Mouse (Mus musculus): Measurements from ENCODE around the gene Dnajc17. TPM values are rescaled to one million over a fixed set of nuclear protein-coding genes. Genes with fewer than 3 reads are reported as not detected.

The Dnajc17 gene
- total RNA-seq, 1 experiment, result 11.7 TPM

- H3K4me3 ChIP-seq (ENCODE audit: insufficient read depth in 1 of 2, low read depth in 1 of 2, low read length in 2 of 2, poor library complexity in 1 of 2, severe bottlenecking in 1 of 2), result no peak overlapping the region
- peaks cover 0 to 2% of the 10 kb centered on the region in 2 experiments; a peak in 1 of 4 replicates for H3K4me1 ChIP-seq (ENCODE audit: control insufficient read depth in 2 of 2, insufficient read depth in 2 of 2, low read length in 2 of 2, poor library complexity in 1 of 2)
- no peak for TF ChIP-seq HCFC1 (IDR thresholded peaks at IDR 0.05; ENCODE audit: borderline replicate concordance, insufficient read depth, low read length)
- no peak for TF ChIP-seq MAFK (IDR thresholded peaks at IDR 0.05; ENCODE audit: insufficient read depth, low read depth, low read length)
- TF ChIP-seq ZNF384 (IDR thresholded peaks at IDR 0.05; ENCODE audit: low read depth, low read length), result no peak
- TF ChIP-seq CHD2 (IDR thresholded peaks at IDR 0.05; ENCODE audit: low read depth, low read length), result no peak
- TF ChIP-seq ZC3H11A (IDR thresholded peaks at IDR 0.05; ENCODE audit: borderline replicate concordance, low read depth, low read length), result no peak
- no peak overlapping the region for H3K27ac ChIP-seq (ENCODE audit: insufficient read depth, low read depth, low read length, poor library complexity, severe bottlenecking)
- DNase-seq (ENCODE audit: low read depth, low spot score), result no peak
- no peaks in the 10 kb centered on the region for H3K36me3 ChIP-seq (ENCODE audit: control insufficient read depth, insufficient read depth, low read length, poor library complexity, severe bottlenecking)
- no peaks in the 10 kb centered on the region for H3K9me3 ChIP-seq (ENCODE audit: control insufficient read depth, insufficient read depth, low read depth, low read length)
- in situ Hi-C loops (cut with MboI; ENCODE audit: low sequenced_read_pairs in 2 of 2, unreplicated experiment in 2 of 2), result no loop called here
- H3K9ac ChIP-seq (ENCODE audit: insufficient read depth, low read depth, low read length, poor library complexity, severe bottlenecking), result no peak overlapping the region
Measured at GRCm38 (mm10) chr2:119175614-119176013, 33.0 kb downstream of the Dnajc17 start.

DNA sequence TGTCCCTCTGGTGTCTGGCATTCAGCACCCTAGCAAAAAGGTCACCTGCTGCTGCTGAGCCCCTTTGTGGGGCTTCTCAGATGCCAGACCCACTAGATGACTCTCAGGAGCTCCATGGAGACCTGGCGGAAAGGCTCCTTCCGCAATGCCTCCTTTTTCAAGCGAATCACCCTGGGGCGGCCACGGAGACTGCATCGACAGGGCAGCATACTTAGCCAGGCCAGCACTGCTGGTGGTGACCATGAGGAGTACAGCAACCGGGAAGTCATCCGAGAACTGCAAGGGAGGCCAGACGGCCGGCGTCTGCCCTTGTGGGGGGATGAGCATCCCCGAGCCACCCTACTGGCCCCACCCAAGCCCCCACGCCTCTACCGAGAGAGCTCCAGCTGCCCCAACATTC lies 33.7 kb downstream of the Dnajc17 start:
- no peak overlapping the region for H3K4me3 ChIP-seq (ENCODE audit: insufficient read depth in 1 of 2, low read depth in 1 of 2, low read length in 2 of 2, poor library complexity in 1 of 2, severe bottlenecking in 1 of 2)
- peaks cover 0 to 2% of the 10 kb centered on the region in 2 experiments; a peak in 1 of 4 replicates for H3K4me1 ChIP-seq (ENCODE audit: control insufficient read depth in 2 of 2, insufficient read depth in 2 of 2, low read length in 2 of 2, poor library complexity in 1 of 2)
- no peak overlapping the region for H3K9ac ChIP-seq (ENCODE audit: insufficient read depth, low read depth, low read length, poor library complexity, severe bottlenecking)
- no peak for DNase-seq (ENCODE audit: low read depth, low spot score)
- H3K36me3 ChIP-seq (ENCODE audit: control insufficient read depth, insufficient read depth, low read length, poor library complexity, severe bottlenecking), result no peaks in the 10 kb centered on the region
- TF ChIP-seq ZC3H11A (IDR thresholded peaks at IDR 0.05; ENCODE audit: borderline replicate concordance, low read depth, low read length), result no peak
- no peak for TF ChIP-seq MAFK (IDR thresholded peaks at IDR 0.05; ENCODE audit: insufficient read depth, low read depth, low read length)
- no peak for TF ChIP-seq ZNF384 (IDR thresholded peaks at IDR 0.05; ENCODE audit: low read depth, low read length)
- no peak for TF ChIP-seq CHD2 (IDR thresholded peaks at IDR 0.05; ENCODE audit: low read depth, low read length)
- in situ Hi-C loops (cut with MboI; ENCODE audit: low sequenced_read_pairs in 2 of 2, unreplicated experiment in 2 of 2), result no loop called here
- no peaks in the 10 kb centered on the region for H3K9me3 ChIP-seq (ENCODE audit: control insufficient read depth, insufficient read depth, low read depth, low read length)
- no peak overlapping the region for H3K27ac ChIP-seq (ENCODE audit: insufficient read depth, low read depth, low read length, poor library complexity, severe bottlenecking)

DNA sequence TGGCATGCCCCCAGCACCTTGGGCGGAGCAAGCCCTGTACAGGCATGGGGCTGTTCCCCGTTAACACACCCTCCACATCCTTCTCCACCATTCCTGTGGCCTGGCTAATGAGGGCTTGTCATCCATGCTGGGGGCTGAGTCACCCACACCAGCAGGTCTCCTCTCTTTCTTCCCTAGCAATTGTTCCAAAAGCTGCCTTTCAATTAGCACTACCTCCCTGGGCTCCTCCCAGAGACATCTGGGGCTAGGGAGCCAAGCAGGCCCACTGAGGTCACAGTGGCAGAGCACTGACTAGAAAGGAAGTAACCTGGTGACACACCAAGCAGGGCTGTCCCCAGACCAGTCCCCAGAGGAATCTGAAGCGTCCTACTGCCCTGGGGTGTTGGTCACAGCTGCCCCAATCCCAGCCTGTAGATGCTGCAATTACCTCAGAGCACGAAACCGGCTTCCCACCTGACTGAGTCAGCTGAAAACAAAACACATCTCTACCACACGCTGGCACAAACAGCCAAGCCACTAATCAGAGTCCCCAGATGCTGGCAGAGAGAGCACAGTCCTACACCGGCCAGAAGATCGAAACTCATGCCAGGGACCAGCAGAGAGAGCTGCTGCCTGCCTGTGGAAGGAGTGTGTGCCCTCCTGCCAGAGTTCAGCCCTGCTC lies 34.5 kb downstream of the Dnajc17 start, which contains the start of gene Gm14137:
Gene Gm14137, plus strand, starts transcription at position 519 of the 661 bp plus-strand sequence.
- no peaks in the 10 kb centered on the region for H3K36me3 ChIP-seq (ENCODE audit: control insufficient read depth, insufficient read depth, low read length, poor library complexity, severe bottlenecking)
- H3K9ac ChIP-seq (ENCODE audit: insufficient read depth, low read depth, low read length, poor library complexity, severe bottlenecking), result no peak within 1 kb of the TSS
- in situ Hi-C loops (cut with MboI; ENCODE audit: low sequenced_read_pairs in 2 of 2, unreplicated experiment in 2 of 2), result no loop called here
- no peak for TF ChIP-seq HCFC1 (IDR thresholded peaks at IDR 0.05; ENCODE audit: borderline replicate concordance, insufficient read depth, low read length)
- no peak for TF ChIP-seq ZNF384 (IDR thresholded peaks at IDR 0.05; ENCODE audit: low read depth, low read length)
- no peak for TF ChIP-seq MAFK (IDR thresholded peaks at IDR 0.05; ENCODE audit: insufficient read depth, low read depth, low read length)
- TF ChIP-seq CHD2 (IDR thresholded peaks at IDR 0.05; ENCODE audit: low read depth, low read length), result no peak
- no peak for TF ChIP-seq ZC3H11A (IDR thresholded peaks at IDR 0.05; ENCODE audit: borderline replicate concordance, low read depth, low read length)
- no peak within 1 kb of the TSS for H3K27ac ChIP-seq (ENCODE audit: insufficient read depth, low read depth, low read length, poor library complexity, severe bottlenecking)
- no peak within 1 kb of the TSS for H3K4me3 ChIP-seq (ENCODE audit: insufficient read depth in 1 of 2, low read depth in 1 of 2, low read length in 2 of 2, poor library complexity in 1 of 2, severe bottlenecking in 1 of 2)
- no peaks in the 10 kb centered on the region for H3K9me3 ChIP-seq (ENCODE audit: control insufficient read depth, insufficient read depth, low read depth, low read length)
- no peak for DNase-seq (ENCODE audit: low read depth, low spot score)
- H3K4me1 ChIP-seq (ENCODE audit: control insufficient read depth in 2 of 2, insufficient read depth in 2 of 2, low read length in 2 of 2, poor library complexity in 1 of 2), result peaks cover 0 to 2% of the 10 kb centered on the region in 2 experiments; a peak in 1 of 4 replicates

DNA sequence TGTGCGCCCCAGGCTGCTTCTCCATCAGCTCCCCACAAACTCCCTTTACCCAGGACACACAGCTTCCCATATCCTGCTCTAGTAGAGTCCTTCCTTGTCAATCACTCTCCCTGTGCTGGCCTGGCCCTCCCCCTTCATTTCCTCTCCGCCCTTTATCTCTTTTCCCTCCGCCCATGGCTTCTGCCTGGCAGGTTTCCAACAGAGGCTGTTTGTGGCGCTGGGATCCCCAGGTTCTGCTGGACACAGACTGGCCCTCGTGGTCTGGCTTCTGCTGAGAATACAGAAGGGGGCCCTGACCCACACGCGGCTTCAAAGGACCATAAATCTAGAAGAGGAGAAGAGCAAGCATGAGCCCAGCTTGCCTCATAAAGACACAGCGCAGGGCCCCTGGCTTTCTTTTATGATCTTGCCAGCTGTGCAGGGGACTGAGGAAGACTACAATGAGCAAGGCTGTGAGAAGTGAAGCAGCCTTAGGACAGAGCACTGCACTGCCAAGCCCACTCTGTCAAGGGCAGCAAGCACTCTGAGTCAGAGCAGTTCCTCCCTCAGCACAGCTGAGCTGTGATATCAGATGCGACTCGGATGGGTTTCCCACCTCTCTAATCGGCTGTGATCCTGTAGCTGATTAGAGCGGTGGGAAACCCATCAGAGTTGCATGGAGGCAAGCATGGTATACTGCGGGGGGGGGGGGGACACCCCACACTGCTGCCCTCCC lies 35.6 kb downstream of the Dnajc17 start:
- no peak for DNase-seq (ENCODE audit: low read depth, low spot score)
- no peak for TF ChIP-seq ZC3H11A (IDR thresholded peaks at IDR 0.05; ENCODE audit: borderline replicate concordance, low read depth, low read length)
- no peak for TF ChIP-seq MAFK (IDR thresholded peaks at IDR 0.05; ENCODE audit: insufficient read depth, low read depth, low read length)
- TF ChIP-seq HCFC1 (IDR thresholded peaks at IDR 0.05; ENCODE audit: borderline replicate concordance, insufficient read depth, low read length), result no peak
- TF ChIP-seq ZNF384 (IDR thresholded peaks at IDR 0.05; ENCODE audit: low read depth, low read length), result no peak
- TF ChIP-seq CHD2 (IDR thresholded peaks at IDR 0.05; ENCODE audit: low read depth, low read length), result no peak
- Histone ChIP-seq H3K36me3 (ENCODE audit: control insufficient read depth, insufficient read depth, low read length, poor library complexity, severe bottlenecking) (no peaks in the 10 kb centered on the region), H3K27ac (ENCODE audit: insufficient read depth, low read depth, low read length, poor library complexity, severe bottlenecking) (no peak overlapping the region), H3K4me1 (ENCODE audit: control insufficient read depth in 2 of 2, insufficient read depth in 2 of 2, low read length in 2 of 2, poor library complexity in 1 of 2) (peaks cover 0 to 2% of the 10 kb centered on the region in 2 experiments; a peak in 1 of 4 replicates), H3K9me3 (ENCODE audit: control insufficient read depth, insufficient read depth, low read depth, low read length) (no peaks in the 10 kb centered on the region), H3K9ac (ENCODE audit: insufficient read depth, low read depth, low read length, poor library complexity, severe bottlenecking) (no peak overlapping the region), H3K4me3 (ENCODE audit: insufficient read depth in 1 of 2, low read depth in 1 of 2, low read length in 2 of 2, poor library complexity in 1 of 2, severe bottlenecking in 1 of 2) (no peak overlapping the region)
- in situ Hi-C loops (cut with MboI; ENCODE audit: low sequenced_read_pairs in 2 of 2, unreplicated experiment in 2 of 2), result no loop called here

Measured in ES-E14 (cell line).